Mouse (Mus musculus): ENCODE data around the gene Atp2b1.

GRCm38 (mm10) chr10:98916781-98917340, 2.7 kb downstream of the Atp2b1 start:
- TF ChIP-seq POLR2A (IDR thresholded peaks at IDR 0.05; ENCODE audit: borderline replicate concordance, extremely low read depth, low read depth, low read length) (no peak), CTCF (IDR thresholded peaks at IDR 0.05; ENCODE audit: insufficient read depth, low read length) (no peak)
